Mouse (Mus musculus): Measurements from ENCODE around the gene Arhgap33.

- no peak for TF ChIP-seq CTCF (IDR thresholded peaks at IDR 0.05; ENCODE audit: insufficient read depth, low read length)
- TF ChIP-seq POLR2A (IDR thresholded peaks at IDR 0.05; ENCODE audit: borderline replicate concordance, extremely low read depth, low read depth, low read length): no peak
Measured at GRCm38 (mm10) chr7:30508061-30508460, 26.8 kb downstream of the Arhgap33 start.
